Mouse (Mus musculus) E14TG2a.4 (cell line): ENCODE data around the gene Itpr1.

Experiments used
- CTCF ChIP-seq: conservative IDR thresholded peaks from 2 replicates; pipeline ENCODE4 v1.5.1; 2014; ENCODE audit warnings: low read length
- POU5F1 ChIP-seq: IDR thresholded peaks from 2 replicates; pipeline ENCODE4 v1.6.1; 2014; ENCODE audit warnings: low read length, borderline replicate concordance

GRCm38 (mm10) chr6:108236411-108236921, 23.6 kb downstream of the Itpr1 start:
- TF ChIP-seq CTCF: no peak
- no peak for TF ChIP-seq POU5F1
